Mouse (Mus musculus) activated CD4-positive, CD25-positive, alpha-beta regulatory T cell, adult 4 months (primary cell): ENCODE measurements around the gene Cby1. TPM values are rescaled to one million over a fixed set of nuclear protein-coding genes. Genes with fewer than 3 reads are reported as not detected.

Experiments used
- ATAC-seq: one replicate; pipeline ENCODE4 v1.8.0; 2017
- polyA plus RNA-seq, 2 experiments: library from polyadenylated mRNA; unstranded; fragments of 100-300 nt; shearing (Covaris generic); gene quantifications; one replicate each; pipeline ENCODE4 v1.2.1; 2017

Gene Cby1
- polyA plus RNA-seq, 2 experiments from 2014 or later, result 16.2 to 17.6 TPM

GRCm38 (mm10) chr15:79681973-79682372, 23.0 kb downstream of the Cby1 start:
- ATAC-seq, result no peak

- no peak for ATAC-seq
Measured at GRCm38 (mm10) chr15:79683146-79683545, 24.1 kb downstream of the Cby1 start.

- ATAC-seq, result no peak
Measured at GRCm38 (mm10) chr15:79683707-79684465, 24.9 kb downstream of the Cby1 start.

GRCm38 (mm10) chr15:79684616-79685015, 25.6 kb downstream of the Cby1 start:
- ATAC-seq, result no peak

- no peak for ATAC-seq
Measured at GRCm38 (mm10) chr15:79685141-79685641, 26.2 kb downstream of the Cby1 start.

GRCm38 (mm10) chr15:79686046-79686869, 27.3 kb downstream of the Cby1 start:
- ATAC-seq, result no peak

- no peak for ATAC-seq
Measured at GRCm38 (mm10) chr15:79687175-79687574, 28.2 kb downstream of the Cby1 start.

- peak; percentile 58 for ATAC-seq
Measured at GRCm38 (mm10) chr15:79687646-79688267, 28.8 kb downstream of the Cby1 start, which contains the start of gene Josd1. Josd1 (minus strand) TSS chr15:79687919.

GRCm38 (mm10) chr15:79688268-79688956, 29.4 kb downstream of the Cby1 start:
- ATAC-seq, result no peak

- no peak for ATAC-seq
Measured at GRCm38 (mm10) chr15:79689662-79690425, 30.8 kb downstream of the Cby1 start.

- peak; percentile 78 for ATAC-seq
Measured at GRCm38 (mm10) chr15:79690426-79691022, 31.5 kb downstream of the Cby1 start, which contains the start of gene Gtpbp1. Gtpbp1 (plus strand) TSS chr15:79690845.

GRCm38 (mm10) chr15:79691023-79691508, 32.1 kb downstream of the Cby1 start:
- no peak for ATAC-seq

GRCm38 (mm10) chr15:79692334-79692733, 33.3 kb downstream of the Cby1 start:
- ATAC-seq, result no peak

- ATAC-seq, result peak; percentile 20
Measured at GRCm38 (mm10) chr15:79693740-79694139, 34.7 kb downstream of the Cby1 start.

GRCm38 (mm10) chr15:79694512-79694911, 35.5 kb downstream of the Cby1 start:
- ATAC-seq, result no peak

- no peak for ATAC-seq
Measured at GRCm38 (mm10) chr15:79695516-79695915, 36.5 kb downstream of the Cby1 start.

GRCm38 (mm10) chr15:79696508-79696907, 37.5 kb downstream of the Cby1 start:
- ATAC-seq, result no peak

- no peak for ATAC-seq
Measured at GRCm38 (mm10) chr15:79697011-79697410, 38.0 kb downstream of the Cby1 start.

GRCm38 (mm10) chr15:79697558-79698187, 38.7 kb downstream of the Cby1 start:
- no peak for ATAC-seq

GRCm38 (mm10) chr15:79706603-79707214, 47.7 kb downstream of the Cby1 start:
- ATAC-seq, result no peak
